Mouse (Mus musculus) lung, postnatal 0 days (tissue): ENCODE data around the gene Brat1.

Experiments used
- CTCF ChIP-seq: IDR thresholded peaks from 2 replicates; pipeline ENCODE4 v1.5.1; 2016; ENCODE audit warnings: antibody characterized with exemption, mild to moderate bottlenecking
- EP300 ChIP-seq: IDR thresholded peaks from 2 replicates; pipeline ENCODE4 v1.6.1; 2016; ENCODE audit warnings: antibody characterized with exemption, mild to moderate bottlenecking, control low read depth

DNA sequence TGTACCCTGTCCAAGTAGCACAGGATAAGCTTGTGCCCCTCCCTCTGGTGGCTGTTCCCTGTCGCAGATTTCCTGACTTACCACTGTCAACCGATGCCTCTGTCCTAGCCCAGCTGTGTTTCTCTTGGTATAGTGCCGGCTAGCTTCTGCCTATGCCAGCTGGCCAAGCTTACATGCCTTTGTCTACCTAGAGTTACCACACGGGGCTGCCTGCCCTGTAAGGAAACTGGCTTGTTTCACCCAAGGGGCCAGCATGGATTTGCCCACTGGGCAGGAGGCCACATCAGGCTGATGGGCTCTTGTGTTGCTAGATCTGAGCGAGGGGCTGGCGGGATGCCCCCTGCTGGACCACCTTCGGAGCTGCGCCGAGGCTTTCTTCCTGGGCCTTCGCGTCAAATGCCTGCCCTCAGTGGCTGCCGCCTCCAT lies 38.9 kb downstream of the Brat1 start:
- TF ChIP-seq CTCF (peak; percentile 30; the same call in 1 of the 2 replicates), EP300 (no peak)
